Mouse (Mus musculus) E14TG2a.4 (cell line): ENCODE results near the gene Nav1.

Source experiments
- CTCF ChIP-seq: conservative IDR thresholded peaks from 2 replicates; pipeline ENCODE4 v1.5.1; 2014; ENCODE audit warnings: low read length
- NANOG ChIP-seq: IDR thresholded peaks from 2 replicates; pipeline ENCODE4 v1.6.1; 2014; ENCODE audit warnings: borderline replicate concordance, low read length, mixed read lengths

GRCm38 (mm10) chr1:135520550-135521168 lies 86.4 kb downstream of the Nav1 start:
- TF ChIP-seq CTCF: no peak
- no peak for TF ChIP-seq NANOG
